In genomic region chr5:116914876-116915275, GRCm38 (mm10) we compare ENCODE assay signal across 15 mouse cellular contexts.
A peak's percentile ranks its signal among the peaks of the same experiment; 100 is the strongest.
DNase-seq lines count a peak whose midpoint lies in the region; ATAC-seq lines count a peak whose summit lies in the region.
"Had no signal": no experiment of that assay in that cellular context is flagged by ENCODE, and none has a peak within 500 bp of the region (broad histone marks: within the 10 kb centered on the region; RNA-seq: fewer than 3 reads in every experiment).

No protein-coding gene starts in this region.

- H3K36me3 ChIP-seq in heart, embryonic 12.5 days = no peaks in the 10 kb centered on the region
- H3K36me3 ChIP-seq in neural tube, embryonic 15.5 days = no peaks in the 10 kb centered on the region
- no peaks in the 10 kb centered on the region for H3K36me3 ChIP-seq in neural tube, embryonic 11.5 days (ENCODE audit: control insufficient read depth, insufficient read depth, low read length)
- H3K36me3 ChIP-seq: neural tube, embryonic 13.5 days had no signal

- peaks cover 14% of the 10 kb centered on the region for H3K9me3 ChIP-seq in heart, embryonic 12.5 days (replicated peaks)
- H3K9me3 ChIP-seq in neural tube, embryonic 15.5 days (replicated peaks) = no peaks in the 10 kb centered on the region
- H3K9me3 ChIP-seq in neural tube, embryonic 11.5 days (ENCODE audit: control insufficient read depth, low read length) = no peaks in the 10 kb centered on the region
- H3K9me3 ChIP-seq: neural tube, embryonic 13.5 days had no signal

- no peaks in the 10 kb centered on the region for H3K27me3 ChIP-seq in heart, embryonic 12.5 days (replicated peaks)
- H3K27me3 ChIP-seq in neural tube, embryonic 15.5 days (replicated peaks) = no peaks in the 10 kb centered on the region
- H3K27me3 ChIP-seq in neural tube, embryonic 11.5 days (ENCODE audit: control insufficient read depth, insufficient read depth, low read length) = no peaks in the 10 kb centered on the region

- no peak for ATAC-seq in heart, embryonic 12.5 days (ENCODE audit: insufficient number of reproducible peaks, low FRiP score)
- ATAC-seq in neural tube, embryonic 15.5 days (ENCODE audit: low FRiP score) = no peak
- ATAC-seq in neural tube, embryonic 11.5 days (ENCODE audit: insufficient read depth, low FRiP score, low TSS enrichment) = no peak
- ATAC-seq: hindbrain, embryonic 16.5 days had no signal

- 38% methylated on average over 12 of the region's 12 CpGs for WGBS in heart, embryonic 12.5 days
- WGBS in neural tube, embryonic 15.5 days = 40% methylated on average over 12 of the region's 12 CpGs
- 35% methylated on average over 12 of the region's 12 CpGs for WGBS in neural tube, embryonic 11.5 days

- no peaks in the 10 kb centered on the region for H3K4me1 ChIP-seq in heart, embryonic 12.5 days (replicated peaks)
- no peaks in the 10 kb centered on the region for H3K4me1 ChIP-seq in neural tube, embryonic 15.5 days
- H3K4me1 ChIP-seq in neural tube, embryonic 11.5 days (ENCODE audit: control insufficient read depth, insufficient read depth, low read length) = no peaks in the 10 kb centered on the region
- H3K4me1 ChIP-seq: neural tube, embryonic 13.5 days had no signal

- H3K4me3 ChIP-seq in heart, embryonic 12.5 days = no peak overlapping the region
- H3K4me3 ChIP-seq in neural tube, embryonic 15.5 days (replicated peaks) = no peak overlapping the region
- no peak overlapping the region for H3K4me3 ChIP-seq in neural tube, embryonic 11.5 days (ENCODE audit: low read depth, low read length)
- H3K4me3 ChIP-seq: erythroblast, embryonic 14.5 days; neural tube, embryonic 13.5 days had no signal

- DNase-seq in heart, postnatal 4 days = peak; percentile 37
- DNase-seq in neural tube, embryonic 10.5 days (ENCODE audit: extremely low spot score, low spot score) = peak; percentile 45
- peak; percentile 64 for DNase-seq in embryo, embryonic 10.5 days (ENCODE audit: low spot score)
- peak; percentile 35 for DNase-seq in neural tube, embryonic 11.5 days (ENCODE audit: low spot score)
- no peak for DNase-seq in gastrocnemius, postnatal 25 days
- DNase-seq in cerebellum, adult 9-11 months = no peak
- DNase-seq: cerebellum, adult 2 months; gastrocnemius, postnatal 36 days; layer of hippocampus, adult 9-11 months; right cerebral cortex, postnatal 4 days had no signal

- H3K4me2 ChIP-seq in heart, embryonic 12.5 days = no peak overlapping the region
- no peak overlapping the region for H3K4me2 ChIP-seq in neural tube, embryonic 15.5 days
- no peak overlapping the region for H3K4me2 ChIP-seq in neural tube, embryonic 11.5 days (ENCODE audit: low read depth)
- H3K4me2 ChIP-seq: neural tube, embryonic 13.5 days had no signal

- no peak overlapping the region for H3K27ac ChIP-seq in heart, embryonic 12.5 days (ENCODE audit: poor library complexity, severe bottlenecking)
- no peak overlapping the region for H3K27ac ChIP-seq in neural tube, embryonic 15.5 days (replicated peaks)
- no peak overlapping the region for H3K27ac ChIP-seq in neural tube, embryonic 11.5 days (ENCODE audit: low read depth, low read length)
- H3K27ac ChIP-seq: neural tube, embryonic 13.5 days had no signal

- no peak overlapping the region for H3K9ac ChIP-seq in heart, embryonic 12.5 days
- no peak overlapping the region for H3K9ac ChIP-seq in neural tube, embryonic 15.5 days (replicated peaks)
- no peak overlapping the region for H3K9ac ChIP-seq in neural tube, embryonic 11.5 days (ENCODE audit: low read length)
- H3K9ac ChIP-seq: neural tube, embryonic 13.5 days had no signal

Comparison
In these comparisons a context has a peak if more than half of its experiments do, and no peak if none do; other contexts are left out.
1. DNase-seq: peak in heart, postnatal 4 days (single experiment), neural tube, embryonic 10.5 days (single experiment), embryo, embryonic 10.5 days (single experiment) and neural tube, embryonic 11.5 days (single experiment); none in gastrocnemius, postnatal 25 days (single experiment) and cerebellum, adult 9-11 months (single experiment).